Mouse (Mus musculus) urinary bladder, postnatal 25 days (tissue): ENCODE data around the gene Dclk2.

Source experiments
- DNase-seq: peaks from one replicate; pipeline ENCODE4 v3.0.0; 2022; ENCODE audit warnings: low spot score

The Dclk2 gene

GRCm38 (mm10) chr3:86844804-86845481, 75.7 kb downstream of the Dclk2 start:
- no peak for DNase-seq

GRCm38 (mm10) chr3:86842461-86842860, 78.2 kb downstream of the Dclk2 start:
- DNase-seq, result no peak

- DNase-seq, result no peak
These were observed 81.0 kb downstream of the Dclk2 start for GRCm38 (mm10) chr3:86839606-86840005.

GRCm38 (mm10) chr3:86837386-86837785, 83.3 kb downstream of the Dclk2 start:
- DNase-seq, result no peak

DNA sequence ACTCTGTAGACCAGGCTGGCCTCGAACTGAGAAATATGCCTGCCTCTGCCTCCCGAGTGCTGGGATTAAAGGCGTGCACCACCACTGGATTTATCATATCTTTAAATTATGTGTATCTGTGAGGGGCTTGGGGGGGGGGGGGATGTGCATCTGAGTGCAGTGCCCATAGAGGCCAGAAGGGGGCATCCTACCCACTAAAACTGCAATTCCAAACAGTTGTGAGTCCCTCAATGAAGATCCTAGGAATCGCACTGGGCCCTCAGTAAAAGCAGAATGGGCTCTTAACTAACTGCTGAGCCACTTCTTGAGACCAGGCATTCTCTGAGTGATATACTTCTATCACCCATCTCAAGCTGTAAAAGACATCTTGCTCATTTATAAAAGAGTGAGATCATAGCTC, 85.5 kb downstream of the Dclk2 start:
- DNase-seq, result no peak

- no peak for DNase-seq
These were observed 86.3 kb downstream of the Dclk2 start for GRCm38 (mm10) chr3:86834341-86834740.

GRCm38 (mm10) chr3:86832591-86833267, 87.9 kb downstream of the Dclk2 start:
- DNase-seq, result no peak

DNA sequence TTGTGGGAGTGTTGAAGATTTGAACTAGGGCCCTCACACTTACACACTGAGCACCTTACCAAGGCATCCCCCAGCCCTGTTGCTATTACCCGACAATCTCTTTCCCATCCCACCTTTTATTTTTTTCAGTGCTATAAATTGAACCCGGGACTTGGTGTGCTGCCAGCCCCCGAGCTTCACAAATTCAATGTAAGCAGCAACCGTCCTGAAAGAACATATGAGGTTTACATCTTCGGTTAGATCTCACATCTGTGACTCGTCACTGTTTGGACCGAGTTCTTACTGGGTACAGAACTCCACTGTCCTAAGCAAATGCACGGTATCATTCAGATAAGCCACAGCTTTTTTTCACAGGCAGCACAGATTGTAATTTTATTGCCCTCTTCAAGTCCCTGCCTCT, 88.5 kb downstream of the Dclk2 start:
- DNase-seq, result no peak

GRCm38 (mm10) chr3:86827506-86827905, 93.1 kb downstream of the Dclk2 start:
- DNase-seq, result no peak

DNA sequence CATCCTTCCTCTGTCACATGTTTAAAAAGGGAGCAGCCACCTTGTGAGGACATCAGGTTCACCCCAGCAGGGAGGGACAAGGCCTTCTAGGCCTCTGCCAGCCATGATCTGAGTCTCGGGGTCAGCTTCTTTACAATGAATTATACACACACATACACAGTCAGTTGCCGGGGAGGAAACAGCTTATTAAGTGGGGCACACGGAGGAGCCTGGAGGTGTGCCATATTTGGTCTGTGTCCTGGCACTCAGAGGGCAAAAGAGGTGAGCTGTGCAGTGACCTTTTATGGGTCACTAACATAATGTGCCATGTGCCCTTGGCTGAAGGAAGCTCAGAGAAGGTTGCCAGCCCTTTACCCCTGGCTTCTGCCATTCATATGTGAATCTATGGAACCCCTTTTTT, 99.3 kb downstream of the Dclk2 start:
- no peak for DNase-seq

- DNase-seq, result no peak
These were observed 100.3 kb downstream of the Dclk2 start for GRCm38 (mm10) chr3:86820344-86820743.

DNA sequence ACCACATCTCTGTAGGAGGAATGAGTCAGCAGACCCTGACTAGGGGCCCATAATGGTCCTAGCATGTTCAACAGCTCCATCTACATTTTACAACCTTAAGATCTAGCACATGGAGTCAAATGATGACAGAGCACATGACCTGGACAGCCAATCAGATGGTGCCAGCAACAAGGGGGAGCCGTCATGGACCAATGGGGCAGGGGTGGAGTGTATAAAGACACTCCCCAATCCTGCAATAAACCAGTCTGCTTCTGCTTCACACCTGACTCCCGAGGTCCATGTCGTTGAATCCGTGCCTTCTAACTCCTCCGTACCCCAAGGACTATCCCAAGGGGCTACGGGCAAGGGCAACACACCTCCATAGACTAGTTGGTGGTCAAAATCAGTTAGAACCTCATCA, 101.3 kb downstream of the Dclk2 start:
- no peak for DNase-seq

- DNase-seq, result no peak
These were observed 102.6 kb downstream of the Dclk2 start for GRCm38 (mm10) chr3:86818001-86818585.

DNA sequence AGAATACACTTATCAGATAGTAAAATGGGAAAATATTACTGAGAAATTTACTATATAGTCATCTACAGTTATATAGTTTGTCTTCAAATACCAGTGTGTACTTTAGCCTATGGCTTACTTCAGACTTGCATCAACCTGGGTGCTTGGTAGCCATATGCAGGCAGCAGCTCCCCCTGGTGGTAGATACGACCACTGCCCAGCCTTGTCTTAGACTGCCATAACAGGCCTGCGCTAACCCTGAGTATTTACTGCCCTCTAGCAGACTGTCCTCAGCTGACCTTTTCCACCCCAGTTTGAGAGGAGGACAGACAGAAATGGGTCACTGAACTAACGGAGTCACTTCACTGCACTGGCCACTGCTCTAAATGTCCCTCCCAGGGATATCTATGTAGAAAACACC, 108.0 kb downstream of the Dclk2 start:
- peak; percentile 71 for DNase-seq

- no peak for DNase-seq
These were observed 109.7 kb downstream of the Dclk2 start for GRCm38 (mm10) chr3:86810908-86811307.

- no peak for DNase-seq
These were observed 111.0 kb downstream of the Dclk2 start for GRCm38 (mm10) chr3:86809646-86810045.

DNA sequence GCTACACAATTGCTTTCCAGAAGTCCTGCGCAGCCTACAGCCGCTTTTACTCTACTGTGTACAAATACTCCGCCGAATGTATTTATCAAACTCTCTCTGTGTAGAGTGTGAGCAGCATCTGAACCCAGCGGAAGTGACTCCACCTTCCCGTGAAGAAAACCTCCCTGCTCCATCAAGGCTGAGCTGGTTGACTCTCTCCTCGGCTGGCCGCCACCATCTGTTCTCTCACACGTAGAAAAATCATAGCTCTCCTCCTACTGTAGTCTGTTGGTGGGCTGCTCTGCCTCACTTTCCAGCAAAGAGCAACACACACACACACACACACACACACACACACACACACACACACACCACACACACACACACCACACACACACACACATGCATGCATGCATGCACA, 111.5 kb downstream of the Dclk2 start:
- no peak for DNase-seq

DNA sequence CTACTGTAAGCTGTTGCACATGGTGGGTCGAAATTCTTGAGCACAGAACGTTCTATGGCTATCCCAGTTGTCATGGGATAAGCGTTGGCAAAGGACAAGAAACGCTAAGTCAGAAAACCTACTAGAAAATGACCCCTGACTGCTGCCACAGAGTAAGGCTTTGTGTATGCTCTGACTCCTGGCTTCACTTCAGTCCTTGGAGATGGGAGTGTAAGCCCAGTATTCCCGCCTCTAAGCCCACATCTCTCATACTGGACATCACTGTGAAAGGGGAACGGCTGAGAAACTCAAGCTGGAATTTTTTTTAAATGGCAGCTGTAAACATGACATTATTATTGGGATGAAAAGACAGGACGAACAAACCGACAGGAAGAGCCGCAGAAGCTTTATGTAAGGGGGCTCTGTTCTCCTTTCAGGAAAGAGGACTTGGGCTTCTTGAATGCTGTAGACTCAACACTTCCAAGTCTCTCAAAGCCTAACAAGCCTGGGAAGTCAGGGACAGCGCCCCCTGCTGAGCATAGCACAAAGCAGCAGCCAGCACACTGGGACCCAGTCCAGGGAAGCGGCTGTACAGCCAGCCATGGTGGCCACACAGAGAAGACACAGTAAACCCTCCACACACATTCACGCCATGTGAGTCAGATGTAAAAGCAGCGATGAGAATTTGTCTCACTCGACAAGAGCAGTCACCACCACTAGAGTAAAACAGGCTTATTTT, 112.7 kb downstream of the Dclk2 start:
- DNase-seq, result no peak

DNA sequence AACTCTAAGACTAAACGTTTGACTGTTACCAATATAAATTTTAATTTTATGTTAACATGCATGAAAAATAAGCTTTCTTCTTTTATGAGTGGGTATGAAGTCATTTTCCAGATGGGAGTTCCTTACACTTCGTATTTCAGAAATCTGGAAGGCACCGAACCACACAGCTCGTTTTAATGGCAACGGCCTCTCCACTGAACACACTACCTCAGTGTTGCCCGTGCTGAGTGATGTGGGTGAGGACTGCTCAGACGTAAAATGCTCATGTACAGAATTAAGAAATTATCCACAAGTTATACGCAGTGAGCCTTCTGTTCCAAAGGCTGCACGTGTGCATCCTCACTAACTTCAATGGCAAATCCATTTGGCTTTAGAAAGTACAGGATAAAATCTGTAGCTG, 113.8 kb downstream of the Dclk2 start:
- no peak for DNase-seq

DNA sequence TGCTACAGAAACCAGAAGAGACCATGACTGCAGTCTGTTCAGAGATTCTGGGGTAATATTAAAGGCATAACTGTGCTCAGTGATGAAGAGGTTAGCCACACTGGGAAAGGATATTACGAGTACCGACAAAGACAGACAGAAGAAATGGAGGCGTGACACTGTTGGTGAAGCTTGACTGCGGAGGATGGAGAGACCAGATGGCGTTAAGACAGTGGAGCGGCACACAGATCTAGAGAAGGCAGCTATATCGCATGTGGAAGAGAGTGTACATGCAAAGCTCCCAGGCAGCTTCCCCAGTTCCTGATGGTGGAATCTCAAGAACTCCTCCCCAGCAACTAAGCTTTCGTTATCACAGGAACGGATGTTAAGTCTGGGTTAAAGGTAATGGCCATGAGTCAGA, 116.4 kb downstream of the Dclk2 start:
- DNase-seq, result no peak

DNA sequence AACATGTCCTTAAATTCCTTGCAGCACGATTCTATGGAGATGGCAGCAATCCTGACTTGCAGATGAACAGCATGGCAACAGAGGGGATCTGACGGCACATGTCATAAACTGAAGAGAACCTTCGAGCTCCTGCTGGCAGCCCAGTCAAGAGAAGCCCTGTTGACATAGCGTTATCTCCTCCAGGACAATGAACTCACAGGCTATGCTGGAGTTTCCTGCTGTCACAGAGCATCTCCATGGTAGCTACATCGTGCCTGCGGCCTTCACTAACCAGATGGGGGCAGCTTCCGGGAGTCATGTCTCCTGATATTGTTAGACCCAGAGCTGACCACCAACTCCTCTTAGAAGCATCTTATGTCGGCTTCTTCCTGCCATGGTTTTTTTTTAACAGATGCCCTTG, 117.8 kb downstream of the Dclk2 start:
- DNase-seq, result no peak

DNA sequence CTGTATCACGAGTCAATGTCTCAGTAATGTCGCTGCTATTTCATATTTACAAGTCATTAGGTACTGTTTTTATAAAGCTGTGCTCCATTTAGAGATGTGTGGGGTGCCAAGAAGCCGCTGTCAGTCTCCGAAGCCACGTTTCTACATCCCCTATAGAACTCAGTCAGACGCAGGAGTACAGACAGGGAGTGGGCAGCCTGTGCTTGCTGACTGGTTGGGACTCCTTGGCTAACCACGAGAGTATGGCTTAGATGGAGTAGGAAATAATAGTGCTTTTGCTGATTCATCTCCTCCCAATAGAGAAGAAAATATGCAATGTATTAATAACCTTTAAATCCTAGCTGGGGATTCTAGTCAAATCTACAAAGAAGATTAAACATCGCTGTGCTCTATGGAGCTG, 119.8 kb downstream of the Dclk2 start:
- DNase-seq, result no peak

GRCm38 (mm10) chr3:86799041-86799440, 121.6 kb downstream of the Dclk2 start:
- no peak for DNase-seq
